Mouse (Mus musculus) hindbrain, embryonic 14.5 days (tissue): Measurements from ENCODE around the gene Enoph1. TPM values are rescaled to one million over a fixed set of nuclear protein-coding genes. Genes with fewer than 3 reads are reported as not detected.
A peak's percentile ranks its signal among the peaks of the same experiment; 100 is the strongest.

Experiments
- ATAC-seq: fragments of 200-750 bp; cut with Nextera tagmentation; 2 replicates; pipeline ENCODE4 v1.8.0; 2017; ENCODE audit warnings: moderate number of reproducible peaks, mild to moderate bottlenecking, moderate TSS enrichment, moderate library complexity; ENCODE audit not compliant: low FRiP score
- DNase-seq: peaks from one replicate; pipeline ENCODE4 v3.0.0-alpha.2; 2015; ENCODE audit warnings: low spot score
- H3K27ac ChIP-seq: fragments of 300-500 bp; sonication (generic); 2 replicates; pipeline ENCODE4 v1.5.1; 2014; ENCODE audit warnings: mild to moderate bottlenecking, moderate library complexity
- H3K27me3 ChIP-seq: fragments of 300-500 bp; sonication (generic); 2 replicates; pipeline ENCODE4 v1.6.1; 2014; ENCODE audit warnings: mild to moderate bottlenecking, low read length, mixed read lengths; ENCODE audit not compliant: control insufficient read depth, insufficient read depth
- H3K36me3 ChIP-seq: fragments of 300-500 bp; sonication (generic); replicated peaks from 2 replicates; pipeline ENCODE4 v1.6.1; 2014; ENCODE audit not compliant: control insufficient read depth, insufficient read depth
- H3K4me1 ChIP-seq: fragments of 300-500 bp; sonication (generic); replicated peaks from 2 replicates; pipeline ENCODE4 v1.6.1; 2014; ENCODE audit warnings: antibody characterized with exemption, low read length, mixed read lengths; ENCODE audit not compliant: control insufficient read depth, insufficient read depth
- H3K4me2 ChIP-seq: fragments of 300-500 bp; sonication (generic); replicated peaks from 2 replicates; pipeline ENCODE4 v1.6.1; 2014; ENCODE audit warnings: mild to moderate bottlenecking, moderate library complexity
- H3K4me3 ChIP-seq: fragments of 300-500 bp; sonication (generic); replicated peaks from 2 replicates; pipeline ENCODE4 v1.5.1; 2014; ENCODE audit warnings: mild to moderate bottlenecking, low read length
- H3K9ac ChIP-seq: fragments of 300-500 bp; sonication (generic); 2 replicates; pipeline ENCODE4 v1.6.1; 2014
- H3K9me3 ChIP-seq: fragments of 300-500 bp; sonication (generic); 2 replicates; pipeline ENCODE4 v1.6.1; 2016; ENCODE audit warnings: low read length; ENCODE audit not compliant: control insufficient read depth
- WGBS: fragments of 180-500 bp; shearing (Covaris S2); extraction: QIAGEN DNeasy Blood & Tissue Kit; methylation state at CpG from one replicate; pipeline ENCODE4 v1.1.7; 2014; 5-methylcytosine and 5-hydroxymethylcytosine counted together
- polyA plus RNA-seq: library from polyadenylated mRNA; unstranded; fragments of >200 nt; fragmentation: Nextera tagmentation; extraction: Ambion mirVana; gene quantifications from 2 replicates; pipeline ENCODE4 v1.2.1, GENCODE M21; 2014

Gene Enoph1
- polyA plus RNA-seq, 1 experiment from 2014 or later, result 44.3 TPM

DNA sequence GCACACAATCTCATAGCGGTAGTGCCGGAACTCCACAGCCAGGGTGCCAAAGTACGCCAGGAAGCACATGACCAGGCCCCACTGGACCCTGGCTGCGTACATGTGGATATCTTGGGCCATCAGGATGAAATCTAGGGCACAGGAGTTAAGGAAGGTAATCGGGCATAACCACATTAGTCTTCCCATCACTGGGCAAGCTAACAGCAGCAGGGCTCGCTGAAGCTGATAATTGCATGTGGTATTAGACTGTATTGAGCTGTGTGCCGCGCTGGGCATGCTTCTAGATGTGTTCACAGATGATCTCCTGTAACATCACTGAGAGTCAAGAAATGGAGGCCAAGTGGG, 40.1 kb downstream of the Enoph1 start:
- no peak for DNase-seq

DNA sequence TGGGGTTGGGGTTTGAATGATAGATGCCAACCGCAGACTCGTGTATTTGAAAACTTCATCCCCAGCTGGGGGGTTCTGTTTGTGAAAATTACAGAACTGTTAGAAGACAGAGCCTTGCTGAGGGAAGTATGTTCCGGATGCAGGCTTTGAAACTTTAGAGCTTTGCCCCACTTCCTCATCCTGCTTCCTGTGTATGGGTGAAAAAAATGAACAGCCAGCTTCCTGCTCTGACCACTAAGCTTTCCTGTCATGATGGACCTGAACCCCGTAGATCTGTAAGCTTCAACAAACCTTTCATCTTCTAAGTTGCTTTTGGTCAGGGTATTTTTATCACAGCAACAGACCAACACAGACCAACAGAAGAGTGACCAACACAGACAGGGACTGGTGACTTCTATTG, 42.2 kb downstream of the Enoph1 start:
- Histone ChIP-seq H3K36me3 (no peaks in the 10 kb centered on the region), H3K27ac (no peak overlapping the region), H3K27me3 (no peaks in the 10 kb centered on the region), H3K9me3 (no peaks in the 10 kb centered on the region), H3K4me3 (no peak overlapping the region), H3K4me1 (peaks cover 13% of the 10 kb centered on the region), H3K9ac (no peak overlapping the region), H3K4me2 (no peak overlapping the region)
- WGBS, result 91% methylated on average over 4 of the region's 4 CpGs
- DNase-seq (no peak), ATAC-seq (no peak)

More for the DNA sequence above, 40.1 kb downstream of the Enoph1 start:
- no peaks in the 10 kb centered on the region for H3K9me3 ChIP-seq
- H3K4me3 ChIP-seq, result no peak overlapping the region
- H3K36me3 ChIP-seq, result no peaks in the 10 kb centered on the region
- H3K9ac ChIP-seq, result no peak overlapping the region
- H3K27ac ChIP-seq, result no peak overlapping the region
- H3K4me1 ChIP-seq, result 0 out of 2 replicates have a peak, but pooled peaks cover 4% of the 10 kb centered on the region
- ATAC-seq, result no peak
- WGBS, result 78% methylated on average over 8 of the region's 8 CpGs
- H3K4me2 ChIP-seq, result peak overlapping the region; percentile 29
- H3K27me3 ChIP-seq, result no peaks in the 10 kb centered on the region

DNA sequence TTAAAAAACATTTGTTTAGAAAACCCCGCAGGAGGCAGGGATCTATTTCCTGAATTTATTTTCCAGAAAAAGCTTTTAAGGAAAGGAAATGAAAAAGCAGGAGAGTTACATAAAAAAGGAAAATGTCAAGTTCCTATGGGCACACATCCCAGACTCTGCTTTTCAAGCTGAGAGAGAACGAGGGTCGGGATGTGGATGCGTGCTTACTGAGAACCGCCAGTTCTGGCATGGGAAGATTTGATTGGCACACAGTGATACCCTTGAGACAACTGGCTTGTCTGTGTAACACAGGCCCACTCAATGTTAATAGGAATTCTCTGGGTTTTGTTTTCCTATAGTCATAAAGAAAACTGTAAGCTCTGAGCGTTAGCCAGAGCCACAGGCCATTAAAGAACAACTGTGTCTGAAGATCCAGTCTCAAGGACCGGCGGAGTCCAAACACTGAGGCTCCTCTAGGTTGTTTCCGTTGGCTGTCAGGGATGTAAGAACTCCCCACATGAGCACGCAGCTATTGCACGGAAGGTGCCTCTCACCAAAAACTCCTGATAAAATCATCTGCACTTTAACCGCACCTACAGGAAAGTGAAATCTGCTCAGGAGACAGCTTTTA, 44.3 kb downstream of the Enoph1 start:
- Histone ChIP-seq H3K27ac (no peak overlapping the region), H3K27me3 (no peaks in the 10 kb centered on the region), H3K4me1 (peaks cover 13% of the 10 kb centered on the region), H3K9ac (no peak overlapping the region), H3K9me3 (no peaks in the 10 kb centered on the region), H3K4me2 (no peak overlapping the region), H3K4me3 (no peak overlapping the region), H3K36me3 (no peaks in the 10 kb centered on the region)
- ATAC-seq, result 0 out of 2 replicates have a peak, but pooled peaks have one; percentile 50
- 52% methylated on average over 12 of the region's 12 CpGs for WGBS
- DNase-seq, result no peak

DNA sequence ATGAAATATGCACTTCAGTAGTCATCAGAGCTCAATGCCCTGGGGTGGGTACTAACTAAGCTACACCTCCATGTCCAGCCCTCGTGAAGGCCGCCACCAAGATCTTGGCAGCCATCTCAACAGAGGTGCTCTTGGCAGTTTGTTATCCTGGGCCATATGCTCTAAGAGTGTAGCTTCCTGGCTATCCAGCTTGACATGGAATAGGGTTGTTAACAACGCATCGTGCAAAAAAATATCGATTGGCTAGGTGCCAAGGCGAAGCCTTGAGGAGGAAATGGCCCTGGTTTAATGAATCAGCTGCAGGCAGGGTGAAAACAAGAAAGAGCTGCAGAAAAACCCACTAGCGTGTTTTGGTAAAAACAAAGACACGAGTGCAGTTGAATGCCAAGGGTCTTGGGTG, 45.3 kb downstream of the Enoph1 start:
- ATAC-seq, result no peak
- H3K36me3 ChIP-seq, result no peaks in the 10 kb centered on the region
- H3K4me1 ChIP-seq, result peaks cover 16% of the 10 kb centered on the region
- no peak overlapping the region for H3K4me3 ChIP-seq
- H3K9ac ChIP-seq, result no peak overlapping the region
- H3K9me3 ChIP-seq, result no peaks in the 10 kb centered on the region
- H3K27me3 ChIP-seq, result no peaks in the 10 kb centered on the region
- 0 out of 2 replicates have a peak overlapping the region, but pooled peaks have one; percentile 43 for H3K27ac ChIP-seq
- whole genome bisulfite sequencing, result 56% methylated on average over 8 of the region's 8 CpGs
- no peak overlapping the region for H3K4me2 ChIP-seq
- DNase-seq, result peak; percentile 55

DNA sequence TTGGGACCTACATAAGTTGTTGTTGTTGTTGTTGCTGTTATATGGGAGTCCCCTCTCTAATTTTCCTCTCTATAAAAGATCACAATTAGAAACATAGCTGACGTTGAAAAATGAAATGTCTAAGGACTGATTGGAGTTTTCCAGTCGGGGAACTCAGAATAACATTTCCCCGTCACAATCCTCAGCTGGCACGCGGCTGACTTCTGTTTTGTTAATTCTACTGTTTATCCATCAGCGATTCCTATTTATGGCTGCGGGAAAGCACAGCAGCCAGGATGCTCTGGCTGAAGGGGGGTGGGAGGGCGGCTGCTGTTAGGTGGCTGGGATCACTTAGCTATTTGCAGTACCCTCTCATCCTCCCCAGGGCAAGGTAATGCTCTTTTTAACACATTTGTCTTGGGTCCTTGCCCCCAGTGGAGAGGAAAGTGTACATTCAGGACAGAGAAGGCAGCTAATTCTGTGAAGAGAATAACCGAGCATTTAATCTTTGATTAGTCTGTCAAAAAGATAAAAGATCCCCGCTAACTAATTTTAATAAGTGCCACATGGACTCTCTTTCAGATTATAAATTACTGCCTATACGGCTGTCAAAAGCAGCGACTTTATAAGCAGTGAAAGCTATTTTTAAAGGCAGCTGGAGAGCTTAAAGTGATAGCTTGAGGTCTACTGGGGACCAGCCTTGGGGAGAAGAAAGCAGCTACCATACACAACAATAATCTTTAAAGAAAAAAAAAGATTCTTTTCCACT, 50.9 kb downstream of the Enoph1 start:
- H3K9ac ChIP-seq, result peak overlapping the region; percentile 18
- H3K27ac ChIP-seq, result peak overlapping the region; percentile 81
- H3K9me3 ChIP-seq, result no peaks in the 10 kb centered on the region
- no peak overlapping the region for H3K4me3 ChIP-seq
- H3K36me3 ChIP-seq, result peaks cover 4% of the 10 kb centered on the region; the same call in 1 of the 2 replicates
- H3K4me2 ChIP-seq, result peak overlapping the region; percentile 34
- DNase-seq (peak; percentile 49), ATAC-seq (peak; percentile 51)
- peaks cover 25% of the 10 kb centered on the region for H3K4me1 ChIP-seq
- 18% methylated on average over 12 of the region's 12 CpGs for WGBS
- no peaks in the 10 kb centered on the region for H3K27me3 ChIP-seq

DNA sequence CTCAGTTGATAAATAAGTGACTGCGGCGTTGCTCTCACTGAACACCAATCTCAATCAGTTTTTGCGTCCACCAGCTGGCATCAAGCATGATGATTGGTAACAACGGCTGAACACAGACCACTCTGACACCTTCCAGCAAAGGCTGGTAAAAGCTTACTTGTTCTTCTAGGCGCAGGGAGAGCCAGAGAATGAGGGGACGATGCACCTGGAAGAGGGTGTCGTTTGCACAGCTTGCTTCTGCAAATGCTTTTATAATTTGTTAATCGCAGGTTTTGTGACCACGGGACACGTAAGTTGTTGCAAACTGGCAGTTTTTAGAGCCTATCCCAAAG, 51.4 kb downstream of the Enoph1 start:
- Histone ChIP-seq H3K4me2 (peak overlapping the region; percentile 34), H3K9me3 (no peaks in the 10 kb centered on the region), H3K36me3 (peaks cover 4% of the 10 kb centered on the region; the same call in 1 of the 2 replicates), H3K4me1 (peaks cover 22% of the 10 kb centered on the region), H3K9ac (peak overlapping the region; percentile 18; the same call in 1 of the 2 replicates), H3K4me3 (no peak overlapping the region), H3K27me3 (no peaks in the 10 kb centered on the region), H3K27ac (peak overlapping the region; percentile 81)
- DNase-seq, result peak; percentile 39
- peak; percentile 44 for ATAC-seq
- WGBS, result 25% methylated on average over 10 of the region's 10 CpGs

DNA sequence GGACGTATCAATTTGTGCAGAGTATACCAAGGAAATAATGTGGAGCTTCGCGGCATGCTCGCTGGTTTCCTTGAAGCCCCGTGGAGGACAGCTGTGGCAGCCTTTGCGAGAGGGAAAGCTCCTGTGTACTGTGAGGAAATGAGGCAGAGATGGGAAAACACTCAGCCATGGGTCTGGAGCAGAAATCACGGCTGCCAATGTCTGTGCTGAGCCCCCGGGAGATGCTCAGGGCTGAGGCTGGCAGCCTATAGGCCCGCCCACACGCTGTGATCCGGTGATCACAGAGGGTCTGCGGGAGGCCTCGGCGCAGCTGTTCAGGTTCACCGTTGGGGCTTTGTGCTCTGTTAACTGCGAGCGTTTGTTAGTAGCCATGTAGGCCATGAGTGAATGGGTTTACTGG, 51.8 kb downstream of the Enoph1 start:
- ATAC-seq, result peak; percentile 81
- Histone ChIP-seq H3K4me1 (peaks cover 22% of the 10 kb centered on the region), H3K27ac (peak overlapping the region; percentile 81), H3K4me2 (peak overlapping the region; percentile 34), H3K9me3 (no peaks in the 10 kb centered on the region), H3K4me3 (no peak overlapping the region), H3K27me3 (no peaks in the 10 kb centered on the region), H3K9ac (peak overlapping the region; percentile 18; the same call in 1 of the 2 replicates), H3K36me3 (peaks cover 4% of the 10 kb centered on the region; the same call in 1 of the 2 replicates)
- DNase-seq, result peak; percentile 48
- 9% methylated on average over 17 of the region's 17 CpGs for WGBS

DNA sequence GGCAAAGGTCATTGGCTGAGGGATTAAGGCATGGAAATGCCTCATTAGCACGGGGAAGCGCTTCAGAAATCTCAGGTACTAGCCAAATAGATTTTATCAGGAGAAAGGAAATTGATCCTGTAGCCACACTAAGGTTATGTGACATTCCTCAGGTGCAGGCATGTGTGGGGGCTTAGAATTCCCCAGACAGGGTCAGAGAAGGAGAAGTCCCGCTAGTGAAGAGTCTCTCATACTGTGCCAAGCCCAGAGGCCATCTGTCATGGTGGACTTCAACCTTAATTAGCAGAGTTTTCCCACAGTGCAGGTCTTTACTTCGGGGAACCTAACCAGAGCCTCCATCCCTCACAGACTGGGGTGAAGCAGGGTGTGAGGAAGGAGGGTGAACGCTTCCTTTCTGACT, 57.2 kb downstream of the Enoph1 start:
- 75% methylated on average over 5 of the region's 5 CpGs for WGBS

DNA sequence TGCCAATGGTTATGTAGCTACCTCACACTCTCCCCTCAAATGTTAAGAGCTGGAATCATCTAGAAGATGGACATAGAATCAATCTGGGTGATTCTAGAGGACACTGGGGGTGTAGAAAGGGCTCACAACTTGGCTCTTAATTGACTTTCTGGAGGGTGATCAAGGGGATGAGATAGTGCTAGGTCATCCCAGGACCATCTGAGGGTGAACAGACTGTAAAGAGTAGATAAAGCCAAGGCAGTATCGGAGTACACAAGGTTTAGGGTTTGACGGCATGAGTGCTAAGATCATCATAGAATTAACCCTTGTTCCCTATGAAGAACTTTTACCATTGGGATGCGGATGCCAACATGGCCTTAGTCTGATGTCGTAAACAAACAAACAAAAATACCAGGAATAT, 58.2 kb downstream of the Enoph1 start:
- H3K27me3 ChIP-seq, result no peaks in the 10 kb centered on the region
- 99% methylated on average over 4 of the region's 4 CpGs for WGBS
- H3K9ac ChIP-seq, result no peak overlapping the region
- ATAC-seq (no peak), DNase-seq (no peak)
- no peak overlapping the region for H3K4me2 ChIP-seq
- no peaks in the 10 kb centered on the region for H3K4me1 ChIP-seq
- no peak overlapping the region for H3K4me3 ChIP-seq
- no peak overlapping the region for H3K27ac ChIP-seq
- peaks cover 4% of the 10 kb centered on the region; the same call in 1 of the 2 replicates for H3K36me3 ChIP-seq
- H3K9me3 ChIP-seq, result no peaks in the 10 kb centered on the region

More for the DNA sequence above, 57.2 kb downstream of the Enoph1 start:
- 0 out of 2 replicates have a peak, but pooled peaks cover under 1% of the 10 kb centered on the region for H3K4me1 ChIP-seq
- no peaks in the 10 kb centered on the region for H3K27me3 ChIP-seq
- no peaks in the 10 kb centered on the region for H3K9me3 ChIP-seq
- no peak overlapping the region for H3K27ac ChIP-seq
- no peak overlapping the region for H3K4me3 ChIP-seq
- peaks cover 4% of the 10 kb centered on the region; the same call in 1 of the 2 replicates for H3K36me3 ChIP-seq
- ATAC-seq, result no peak
- no peak overlapping the region for H3K4me2 ChIP-seq
- H3K9ac ChIP-seq, result no peak overlapping the region
- DNase-seq, result no peak
